Mouse (Mus musculus) limb, embryonic 14.5 days (tissue): ENCODE measurements around the gene Faap20. TPM values are rescaled to one million over a fixed set of nuclear protein-coding genes. Genes with fewer than 3 reads are reported as not detected.

Experiments
- ATAC-seq: fragments of 200-750 bp; cut with Nextera tagmentation; 2 replicates; pipeline ENCODE4 v1.8.0; 2017; ENCODE audit warnings: low read depth, moderate number of reproducible peaks, moderate TSS enrichment; ENCODE audit not compliant: low FRiP score
- DNase-seq: peaks from one replicate; pipeline ENCODE4 v3.0.0-alpha.2; 2015; ENCODE audit warnings: low spot score
- H3K27ac ChIP-seq: fragments of 300-500 bp; sonication (generic); replicated peaks from 2 replicates; pipeline ENCODE4 v1.5.1; 2014; ENCODE audit warnings: low read depth, mild to moderate bottlenecking, low read length, moderate library complexity, mixed read lengths
- H3K27me3 ChIP-seq: fragments of 300-500 bp; sonication (generic); 2 replicates; pipeline ENCODE4 v1.6.1; 2014; ENCODE audit warnings: low read length, mixed read lengths; ENCODE audit not compliant: control insufficient read depth, insufficient read depth
- H3K36me3 ChIP-seq: fragments of 300-500 bp; sonication (generic); 2 replicates; pipeline ENCODE4 v1.6.1; 2014; ENCODE audit warnings: mild to moderate bottlenecking, low read length, moderate library complexity, mixed read lengths; ENCODE audit not compliant: control insufficient read depth, insufficient read depth
- H3K4me1 ChIP-seq: fragments of 300-500 bp; sonication (generic); 2 replicates; pipeline ENCODE4 v1.6.1; 2014; ENCODE audit warnings: antibody characterized with exemption, low read length, mixed read lengths; ENCODE audit not compliant: control insufficient read depth, insufficient read depth
- H3K4me2 ChIP-seq: fragments of 300-500 bp; sonication (generic); replicated peaks from 2 replicates; pipeline ENCODE4 v1.6.1; 2014; ENCODE audit warnings: low read depth, mild to moderate bottlenecking, low read length, moderate library complexity; ENCODE audit not compliant: severe bottlenecking
- H3K4me3 ChIP-seq: fragments of 300-500 bp; sonication (generic); replicated peaks from 2 replicates; pipeline ENCODE4 v1.5.1; 2014; ENCODE audit warnings: low read length
- H3K9ac ChIP-seq: fragments of 300-500 bp; sonication (generic); 2 replicates; pipeline ENCODE4 v1.6.1; 2014; ENCODE audit warnings: mild to moderate bottlenecking, low read depth, low read length, moderate library complexity; ENCODE audit not compliant: severe bottlenecking
- H3K9me3 ChIP-seq: fragments of 300-500 bp; sonication (generic); 2 replicates; pipeline ENCODE4 v1.6.1; 2016; ENCODE audit warnings: low read length; ENCODE audit not compliant: control insufficient read depth
- POLR2A ChIP-seq: fragments of 200-500 bp; IDR thresholded peaks from 2 replicates; pipeline ENCODE4 v1.8.0; 2012; ENCODE audit warnings: inconsistent platforms, mild to moderate bottlenecking, moderate library complexity, borderline replicate concordance; ENCODE audit not compliant: insufficient read depth, insufficient read length; ENCODE audit errors: extremely low read depth
- WGBS: fragments of 180-500 bp; shearing (Covaris S2); extraction: QIAGEN DNeasy Blood & Tissue Kit; methylation state at CpG from one replicate; pipeline ENCODE4 v1.1.7; 2014; 5-methylcytosine and 5-hydroxymethylcytosine counted together
- polyA plus RNA-seq, 2 experiments: library from polyadenylated mRNA; depleted of rRNA in 1 of 2; stranded (reverse) in 1 of 2; unstranded in 1 of 2; fragments of >200 nt; fragmentation: Nextera tagmentation in 1 of 2; extraction: Ambion mirVana in 1 of 2; gene quantifications; 2 replicates each; pipeline versions ENCODE4 v1.2.1 to v1.2.3; 2012 to 2014

Faap20 gene
- polyA plus RNA-seq, 2 experiments = 64.6 to 72.5 TPM

DNA sequence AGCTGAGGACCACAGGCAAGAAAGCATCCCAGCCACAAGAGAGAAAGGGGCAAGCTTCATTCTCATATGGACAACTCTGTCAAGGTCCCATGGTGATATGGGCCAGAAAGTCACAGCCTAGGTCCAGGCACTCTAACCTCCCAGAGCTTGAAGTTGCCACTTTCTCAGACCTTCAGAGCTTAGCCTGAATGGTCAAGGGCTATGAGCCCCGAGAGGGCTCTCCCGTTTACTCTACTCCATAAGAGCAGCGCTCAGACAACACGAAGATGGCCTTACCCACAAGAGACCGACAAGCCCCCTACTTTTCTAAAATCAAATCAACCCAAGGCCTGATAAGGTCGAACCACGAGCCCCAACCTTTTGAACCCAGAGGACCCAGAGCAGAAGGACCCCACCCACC is 28.5 kb upstream of the Faap20 start:
- no peak for DNase-seq
- H3K27ac ChIP-seq = no peak overlapping the region; the same call in none of the 2 replicates

DNA sequence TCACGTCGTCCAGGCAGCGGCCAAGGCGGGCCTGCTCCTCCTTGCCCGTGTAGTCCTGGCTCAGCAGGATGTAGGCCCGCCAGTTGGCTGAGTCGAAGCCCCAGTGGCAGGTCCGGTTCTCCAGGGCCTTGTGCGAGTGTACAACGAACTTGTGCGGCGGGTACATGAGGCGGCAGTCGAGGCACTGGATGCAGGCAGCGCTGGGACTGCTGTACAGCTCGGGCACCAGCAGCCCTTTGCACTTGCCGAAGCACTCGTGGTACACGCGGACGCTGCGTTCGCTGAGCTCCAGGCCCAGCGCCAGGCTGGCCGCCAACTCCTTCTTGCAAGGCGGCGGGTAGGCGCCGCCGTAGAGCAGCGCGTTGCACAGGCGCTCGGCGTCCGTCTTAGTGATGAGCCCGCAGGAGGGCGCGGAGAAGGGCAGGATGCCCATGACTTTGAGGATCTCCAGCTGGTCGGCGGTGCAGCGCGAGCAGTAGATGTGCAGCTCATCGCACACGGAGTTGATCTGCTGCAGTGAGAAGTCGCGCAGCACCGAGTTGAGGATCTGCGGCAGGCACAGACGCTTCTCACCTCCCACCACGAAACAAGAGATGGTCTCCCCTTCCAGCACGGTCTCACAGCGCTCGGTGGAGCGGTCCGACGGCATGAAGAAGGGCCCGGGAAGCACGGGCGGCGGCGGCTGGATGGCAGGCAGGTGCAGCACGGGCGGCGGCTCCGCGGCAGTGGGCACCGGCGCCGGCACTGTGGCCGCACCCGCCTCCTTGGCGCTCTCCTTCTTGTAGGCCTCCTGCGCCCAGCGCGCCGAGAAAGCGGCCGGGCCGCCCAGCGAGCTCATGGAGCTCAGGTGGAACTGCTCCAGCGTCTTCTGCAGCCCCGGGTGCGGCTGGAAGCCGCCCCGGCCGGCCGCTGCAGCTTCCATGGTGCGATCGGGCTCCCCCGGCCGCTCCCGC is 27.7 kb upstream of the Faap20 start:
- peaks cover 39% of the 10 kb centered on the region for H3K4me1 ChIP-seq
- H3K9ac ChIP-seq = peak overlapping the region; percentile 94

More for the DNA sequence above, 28.5 kb upstream of the Faap20 start:
- Histone ChIP-seq H3K4me3 (peak overlapping the region; percentile 90), H3K9me3 (no peaks in the 10 kb centered on the region), H3K4me1 (peaks cover 46% of the 10 kb centered on the region), H3K9ac (peak overlapping the region; percentile 94), H3K27me3 (no peaks in the 10 kb centered on the region), H3K36me3 (peaks cover 26% of the 10 kb centered on the region), H3K4me2 (peak overlapping the region; percentile 98)
- WGBS = 3% methylated on average over 7 of the region's 7 CpGs
- no peak for ATAC-seq
- no peak for TF ChIP-seq POLR2A

DNA sequence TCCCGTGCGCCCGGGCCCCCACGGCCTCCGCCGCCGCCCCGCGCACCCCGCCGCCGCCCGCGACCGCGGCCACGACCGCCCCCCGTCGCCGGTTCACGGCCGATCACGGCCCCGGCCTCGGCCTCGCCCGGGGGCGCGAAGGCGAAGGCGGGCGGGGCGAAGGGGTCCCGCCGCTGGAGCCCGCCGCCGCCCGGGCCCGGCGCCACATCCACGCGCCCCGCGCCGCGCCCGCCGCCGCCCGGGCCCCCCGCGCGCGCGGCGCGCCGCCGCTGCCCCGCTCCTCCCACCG is 27.1 kb upstream of the Faap20 start, which contains the start of gene Ski:
Ski (minus strand) TSS at position 41 of the 289 bp plus-strand sequence.
- H3K9me3 ChIP-seq = no peaks in the 10 kb centered on the region
- H3K4me1 ChIP-seq = peaks cover 33% of the 10 kb centered on the region
- DNase-seq = no peak
- peak within 1 kb of the TSS; percentile 94 for H3K27ac ChIP-seq
- 0% methylated on average over 9 of the region's 63 CpGs for WGBS
- H3K4me2 ChIP-seq = peak within 1 kb of the TSS; percentile 98
- TF ChIP-seq POLR2A = no peak
- no peak for ATAC-seq
- H3K9ac ChIP-seq = peak within 1 kb of the TSS; percentile 94
- H3K27me3 ChIP-seq = no peaks in the 10 kb centered on the region
- H3K4me3 ChIP-seq = peak within 1 kb of the TSS; percentile 90
- peaks cover 17% of the 10 kb centered on the region for H3K36me3 ChIP-seq

More for the DNA sequence above, 27.7 kb upstream of the Faap20 start:
- ATAC-seq (no peak), DNase-seq (no peak)
- 0% methylated on average over 52 of the region's 93 CpGs for WGBS
- Histone ChIP-seq H3K36me3 (peaks cover 20% of the 10 kb centered on the region), H3K9me3 (no peaks in the 10 kb centered on the region), H3K27me3 (no peaks in the 10 kb centered on the region), H3K4me2 (peak overlapping the region; percentile 98), H3K27ac (peak overlapping the region; percentile 94), H3K4me3 (peak overlapping the region; percentile 90)
- TF ChIP-seq POLR2A = no peak

DNA sequence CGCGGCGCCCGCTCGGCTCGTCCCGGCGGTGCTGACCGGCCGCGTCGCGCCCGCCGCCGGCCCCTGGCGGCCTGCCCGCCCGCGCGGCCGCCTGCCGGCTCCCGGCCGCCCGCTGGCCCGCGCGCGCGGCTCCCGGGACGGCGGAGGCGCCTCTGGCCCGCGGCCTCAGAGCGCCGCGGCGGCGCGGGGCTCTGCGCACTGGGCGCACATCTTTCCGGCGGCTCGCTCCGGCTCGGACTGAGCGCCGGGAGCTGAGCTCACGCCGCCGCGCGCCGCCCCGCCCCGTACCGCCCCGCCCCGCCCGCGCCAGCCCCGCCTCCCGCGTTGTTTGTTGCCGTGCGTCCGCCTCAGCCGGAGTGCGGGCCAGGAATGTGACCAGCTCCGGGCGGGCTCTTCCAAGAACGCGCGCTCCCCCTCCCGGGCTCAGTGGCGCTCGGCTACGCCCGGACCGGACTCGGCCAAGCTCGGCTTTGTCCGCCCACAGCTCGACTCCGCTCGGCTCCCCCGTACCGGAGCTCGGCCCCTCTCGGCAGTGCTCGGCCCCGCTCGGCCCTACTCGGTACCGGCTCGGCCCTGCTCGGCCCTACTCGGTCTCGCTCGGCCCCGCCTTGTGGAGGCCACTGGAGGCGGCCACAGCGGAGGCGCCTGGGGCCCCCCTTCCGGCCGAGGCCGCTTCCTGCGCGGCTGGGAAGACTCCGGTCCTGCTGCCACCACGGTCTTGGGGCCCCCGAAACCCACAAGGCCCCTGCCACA is 26.6 kb upstream of the Faap20 start:
- Histone ChIP-seq H3K4me2 (peak overlapping the region; percentile 98), H3K27ac (peak overlapping the region; percentile 94), H3K27me3 (no peaks in the 10 kb centered on the region), H3K4me3 (peak overlapping the region; percentile 37), H3K9me3 (no peaks in the 10 kb centered on the region), H3K9ac (peak overlapping the region; percentile 94), H3K4me1 (peaks cover 28% of the 10 kb centered on the region), H3K36me3 (peaks cover 17% of the 10 kb centered on the region)
- under 1% methylated on average over 46 of the region's 116 CpGs for WGBS
- DNase-seq = peak; percentile 97
- peak; percentile 69; the same call in 1 of the 2 replicates for TF ChIP-seq POLR2A
- peak; percentile 98 for ATAC-seq
